7 mouse cellular contexts compared by ENCODE assay signal in the genomic region with DNA sequence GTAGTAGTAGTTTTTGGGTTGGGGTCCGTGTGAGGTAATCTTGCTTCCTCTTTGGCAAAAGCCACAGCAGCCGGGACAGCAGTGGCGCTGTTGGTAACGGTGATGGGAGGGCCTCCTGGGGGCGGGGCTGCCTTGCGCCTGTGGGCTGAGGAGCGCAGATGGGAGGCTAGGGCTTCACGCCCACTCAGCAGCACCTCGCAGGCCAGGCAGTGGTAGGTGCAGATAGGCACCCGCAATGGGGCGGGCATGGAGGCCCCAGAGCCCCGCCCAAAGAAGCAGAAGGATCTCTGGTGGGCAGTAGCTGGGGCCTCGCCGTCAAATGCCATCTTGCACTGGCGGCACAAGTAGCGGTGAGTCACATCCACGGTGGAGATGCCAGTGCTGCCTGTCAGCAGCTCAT. TPM values are rescaled to one million over a fixed set of nuclear protein-coding genes. Genes with fewer than 3 reads are reported as not detected.
DNase-seq lines count a peak whose midpoint lies in the region; ATAC-seq and TF ChIP-seq lines count a peak whose summit lies in the region.

No protein-coding gene starts in this region.

- H3K4me3 ChIP-seq in cerebellum, adult 2 months (replicated peaks; ENCODE audit: insufficient read depth, low read depth, low read length), result peak overlapping the region; percentile 56
- H3K4me3 ChIP-seq in forebrain, embryonic 11.5 days (ENCODE audit: low read depth, low read length), result no peak overlapping the region
- H3K4me3 ChIP-seq in midbrain, postnatal 0 days (ENCODE audit: low read depth, low read length), result no peak overlapping the region

- H3K9me3 ChIP-seq in forebrain, embryonic 11.5 days (ENCODE audit: control insufficient read depth, low read length), result no peaks in the 10 kb centered on the region
- no peaks in the 10 kb centered on the region for H3K9me3 ChIP-seq in midbrain, postnatal 0 days (ENCODE audit: low read length)

- TF ChIP-seq CTCF in cerebellum, adult 2 months (IDR thresholded peaks at IDR 0.05; ENCODE audit: borderline replicate concordance, insufficient read depth, low read depth, low read length), result no peak
- no peak for TF ChIP-seq CTCF in midbrain, postnatal 0 days (IDR thresholded peaks at IDR 0.05)

- TF ChIP-seq POLR2A in cerebellum, adult 2 months (IDR thresholded peaks at IDR 0.05; ENCODE audit: borderline replicate concordance, insufficient read depth, low read length), result 0 out of 2 replicates have a peak, but pooled peaks have one; percentile 24

- H3K4me1 ChIP-seq in cerebellum, adult 2 months (ENCODE audit: control insufficient read depth, insufficient read depth, low read length), result peaks cover 53% of the 10 kb centered on the region
- peaks cover 9% of the 10 kb centered on the region for H3K4me1 ChIP-seq in forebrain, embryonic 11.5 days (replicated peaks; ENCODE audit: control insufficient read depth, insufficient read depth, low read length)
- H3K4me1 ChIP-seq in midbrain, postnatal 0 days (ENCODE audit: insufficient read depth, low read length), result no peaks in the 10 kb centered on the region; the same call in 1 of the 2 replicates

- ATAC-seq in forebrain, embryonic 11.5 days (replicated peaks; ENCODE audit: low FRiP score), result peak; percentile 48; the same call in 1 of the 2 replicates
- ATAC-seq in midbrain, postnatal 0 days (ENCODE audit: low FRiP score), result peak; percentile 29; the same call in 1 of the 2 replicates

- intact Hi-C loops in left cerebral cortex, postnatal 25 days (cut with DNase I), result no loop called here

- H3K4me2 ChIP-seq in forebrain, embryonic 11.5 days (ENCODE audit: low read depth, low read length, severe bottlenecking), result no peak overlapping the region
- H3K4me2 ChIP-seq in midbrain, postnatal 0 days (ENCODE audit: low read depth, low read length, poor library complexity, severe bottlenecking), result no peak overlapping the region

- peak overlapping the region; percentile 95 for H3K27ac ChIP-seq in cerebellum, adult 2 months (ENCODE audit: insufficient read depth, low read length)
- no peak overlapping the region for H3K27ac ChIP-seq in forebrain, embryonic 11.5 days (ENCODE audit: low read depth, low read length)
- H3K27ac ChIP-seq in midbrain, postnatal 0 days (ENCODE audit: low read depth, low read length), result no peak overlapping the region

- no peaks in the 10 kb centered on the region for H3K27me3 ChIP-seq in cerebellum, adult 2 months (ENCODE audit: control insufficient read depth, insufficient read depth, low read length)
- no peaks in the 10 kb centered on the region for H3K27me3 ChIP-seq in forebrain, embryonic 11.5 days (ENCODE audit: control insufficient read depth, insufficient read depth, low read length)
- no peaks in the 10 kb centered on the region for H3K27me3 ChIP-seq in midbrain, postnatal 0 days (ENCODE audit: insufficient read depth, low read length)

- peak; percentile 33 for DNase-seq in ovary, postnatal 36 days (ENCODE audit: low spot score)
- no peak for DNase-seq in ovary, postnatal 10 days (ENCODE audit: low spot score)
- peak; percentile 78 to 81 for DNase-seq in cerebellum, adult 2 months
- DNase-seq in forebrain, embryonic 11.5 days (ENCODE audit: low spot score), result no peak
- peak; percentile 55 to 80 for DNase-seq in left cerebral cortex, postnatal 25 days (ENCODE audit: low spot score in 2 of 2)
- no peak for DNase-seq in midbrain, postnatal 0 days (ENCODE audit: low spot score)
- no peak for DNase-seq in urinary bladder, postnatal 36 days (ENCODE audit: low spot score in 2 of 2)

- no peak overlapping the region for H3K9ac ChIP-seq in forebrain, embryonic 11.5 days (ENCODE audit: low read length)
- no peak overlapping the region for H3K9ac ChIP-seq in midbrain, postnatal 0 days (replicated peaks; ENCODE audit: low read length, poor library complexity, severe bottlenecking)

- WGBS in cerebellum, adult 2 months, result 8% methylated on average over 17 of the region's 17 CpGs
- 37% methylated on average over 17 of the region's 17 CpGs for WGBS in forebrain, embryonic 11.5 days
- 25% methylated on average over 17 of the region's 17 CpGs for WGBS in midbrain, postnatal 0 days

- peaks cover 6% of the 10 kb centered on the region; the same call in 1 of the 2 replicates for H3K36me3 ChIP-seq in forebrain, embryonic 11.5 days (ENCODE audit: control insufficient read depth, insufficient read depth, low read length)
- H3K36me3 ChIP-seq in midbrain, postnatal 0 days (ENCODE audit: insufficient read depth, low read length), result peaks cover 44% of the 10 kb centered on the region

RNA-seq across cellular contexts. Expression of a gene that starts 29.5 kb away (rescaled TPM):
- 10.7 and 11.0 TPM in 2 replicates for polyA plus RNA-seq in cerebellum, adult 2 months (2012; rRNA removed)
- 15.9 TPM in 2 replicates for polyA plus RNA-seq in forebrain, embryonic 11.5 days (2014; fragmentation: Nextera tagmentation; extraction: Ambion mirVana)
- 10 to 100 TPM; 37.5 to 47.1 TPM for total RNA-seq in left cerebral cortex, postnatal 25 days (2021)
- total RNA-seq in midbrain, postnatal 0 days (2014; rRNA removed), result 16.4 and 18.6 TPM in 2 replicates
- 11.2 and 14.2 TPM in 2 replicates for polyA plus RNA-seq in midbrain, postnatal 0 days (2015; fragmentation: Nextera tagmentation; extraction: Ambion mirVana)

RNA-seq across cellular contexts. Expression of a gene that starts 32.0 kb away (rescaled TPM):
- 12.8 and 13.8 TPM in 2 replicates for polyA plus RNA-seq in cerebellum, adult 2 months (2012; rRNA removed)
- polyA plus RNA-seq in forebrain, embryonic 11.5 days (2014; fragmentation: Nextera tagmentation; extraction: Ambion mirVana), result 28.6 and 31.1 TPM in 2 replicates
- 10 to 100 TPM; 23.8 to 25.0 TPM for total RNA-seq in left cerebral cortex, postnatal 25 days (2021)
- 38.0 and 42.1 TPM in 2 replicates for total RNA-seq in midbrain, postnatal 0 days (2014; rRNA removed)
- polyA plus RNA-seq in midbrain, postnatal 0 days (2015; fragmentation: Nextera tagmentation; extraction: Ambion mirVana), result 32.5 and 35.2 TPM in 2 replicates

RNA-seq across cellular contexts. Expression of a gene that starts 43.8 kb away (rescaled TPM):
- polyA plus RNA-seq in cerebellum, adult 2 months (2012; rRNA removed), result 18.6 and 19.1 TPM in 2 replicates
- 13.9 and 14.8 TPM in 2 replicates for polyA plus RNA-seq in forebrain, embryonic 11.5 days (2014; fragmentation: Nextera tagmentation; extraction: Ambion mirVana)
- 10 to 100 TPM; 10.3 to 11.3 TPM for total RNA-seq in left cerebral cortex, postnatal 25 days (2021)
- 8.2 and 11.6 TPM in 2 replicates for total RNA-seq in midbrain, postnatal 0 days (2014; rRNA removed)
- polyA plus RNA-seq in midbrain, postnatal 0 days (2015; fragmentation: Nextera tagmentation; extraction: Ambion mirVana), result 6.6 and 8.9 TPM in 2 replicates

RNA-seq across cellular contexts. Expression of a gene that starts 47.4 kb away (rescaled TPM):
- polyA plus RNA-seq in cerebellum, adult 2 months (2012; rRNA removed), result 49.4 and 50.4 TPM in 2 replicates
- polyA plus RNA-seq in forebrain, embryonic 11.5 days (2014; fragmentation: Nextera tagmentation; extraction: Ambion mirVana), result 94.1 and 95.8 TPM in 2 replicates
- 10 to 100 TPM; 23.0 to 26.4 TPM for total RNA-seq in left cerebral cortex, postnatal 25 days (2021)
- total RNA-seq in midbrain, postnatal 0 days (2014; rRNA removed), result 20.9 and 29.6 TPM in 2 replicates
- polyA plus RNA-seq in midbrain, postnatal 0 days (2015; fragmentation: Nextera tagmentation; extraction: Ambion mirVana), result 44.3 and 48.1 TPM in 2 replicates

RNA-seq across cellular contexts. Expression of a gene that starts 54.1 kb away (rescaled TPM):
- polyA plus RNA-seq in cerebellum, adult 2 months (2012; rRNA removed), result 204 and 227 TPM in 2 replicates
- 2.9 and 3.7 TPM in 2 replicates for polyA plus RNA-seq in forebrain, embryonic 11.5 days (2014; fragmentation: Nextera tagmentation; extraction: Ambion mirVana)
- 100 to 1,000 TPM; 317 to 338 TPM for total RNA-seq in left cerebral cortex, postnatal 25 days (2021)
- 158 and 182 TPM in 2 replicates for total RNA-seq in midbrain, postnatal 0 days (2014; rRNA removed)
- 41.7 and 45.1 TPM in 2 replicates for polyA plus RNA-seq in midbrain, postnatal 0 days (2015; fragmentation: Nextera tagmentation; extraction: Ambion mirVana)

Comparison
In these comparisons a context has a peak if more than half of its experiments do, and no peak if none do; other contexts are left out.
1. DNase-seq: peak in ovary, postnatal 36 days (single experiment), cerebellum, adult 2 months (2 of 2) and left cerebral cortex, postnatal 25 days (2 of 2); none in ovary, postnatal 10 days (single experiment), forebrain, embryonic 11.5 days (single experiment), midbrain, postnatal 0 days (single experiment) and urinary bladder, postnatal 36 days (0 of 2).